Comparison of ENCODE assay signal across 9 mouse cellular contexts in the genomic region with DNA sequence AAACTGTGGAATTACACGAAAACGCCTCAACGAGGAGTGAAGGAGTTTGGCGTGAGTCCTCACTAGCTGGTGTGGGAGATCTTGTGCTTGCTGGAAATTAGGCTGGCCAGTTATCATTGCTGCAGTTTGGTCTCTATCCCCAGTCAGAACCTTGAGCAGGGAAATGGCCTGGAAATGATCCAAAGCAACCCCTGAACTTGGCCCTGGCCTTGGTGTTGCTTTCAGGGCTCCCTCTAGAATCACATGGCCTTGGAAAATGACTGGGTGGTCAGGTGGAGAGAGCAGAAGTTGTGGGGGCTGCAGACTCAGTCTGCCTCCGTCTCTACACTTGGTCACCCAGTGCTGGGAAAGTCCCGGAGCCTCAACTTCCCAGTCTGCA.
A peak's percentile ranks its signal among the peaks of the same experiment; 100 is the strongest.
DNase-seq lines count a peak whose midpoint lies in the region; ATAC-seq lines count a peak whose summit lies in the region.
"Had no signal": no experiment of that assay in that cellular context is flagged by ENCODE, and none has a peak within 500 bp of the region (broad histone marks: within the 10 kb centered on the region; RNA-seq: fewer than 3 reads in every experiment).

No protein-coding gene starts in this region.

- no peak for ATAC-seq in kidney, embryonic 15.5 days (replicated peaks; ENCODE audit: low FRiP score)
- ATAC-seq in embryonic facial prominence, embryonic 13.5 days (ENCODE audit: insufficient number of reproducible peaks, insufficient read depth, low FRiP score, low TSS enrichment, low read depth), result no peak
- ATAC-seq in hindbrain, embryonic 12.5 days (ENCODE audit: low FRiP score), result no peak
- ATAC-seq in midbrain, embryonic 16.5 days, result peak; percentile 15; the same call in 1 of the 2 replicates

- no peaks in the 10 kb centered on the region for H3K27me3 ChIP-seq in kidney, embryonic 15.5 days
- H3K27me3 ChIP-seq in embryonic facial prominence, embryonic 13.5 days, result no peaks in the 10 kb centered on the region
- H3K27me3 ChIP-seq in hindbrain, embryonic 12.5 days, result no peaks in the 10 kb centered on the region
- H3K27me3 ChIP-seq in midbrain, embryonic 16.5 days (ENCODE audit: control insufficient read depth, insufficient read depth, low read depth, low read length), result no peaks in the 10 kb centered on the region

- WGBS in kidney, embryonic 15.5 days, result 46% methylated on average over 6 of the region's 6 CpGs
- 69% methylated on average over 6 of the region's 6 CpGs for WGBS in embryonic facial prominence, embryonic 13.5 days
- WGBS in hindbrain, embryonic 12.5 days, result 53% methylated on average over 6 of the region's 6 CpGs
- 46% methylated on average over 6 of the region's 6 CpGs for WGBS in midbrain, embryonic 16.5 days

- intact Hi-C loops in gastrocnemius, postnatal 14 days (cut with DNase I; ENCODE audit: low total_unique reads), result no loop called here

- no peak overlapping the region for H3K9ac ChIP-seq in kidney, embryonic 15.5 days
- H3K9ac ChIP-seq in embryonic facial prominence, embryonic 13.5 days, result no peak overlapping the region
- H3K9ac ChIP-seq in hindbrain, embryonic 12.5 days, result no peak overlapping the region
- H3K9ac ChIP-seq in midbrain, embryonic 16.5 days (ENCODE audit: low read depth, low read length), result no peak overlapping the region

- H3K4me2 ChIP-seq in kidney, embryonic 15.5 days, result no peak overlapping the region
- H3K4me2 ChIP-seq in embryonic facial prominence, embryonic 13.5 days, result no peak overlapping the region
- no peak overlapping the region for H3K4me2 ChIP-seq in hindbrain, embryonic 12.5 days (replicated peaks)
- no peak overlapping the region for H3K4me2 ChIP-seq in midbrain, embryonic 16.5 days (ENCODE audit: low read length)

- H3K4me3 ChIP-seq in kidney, embryonic 15.5 days (replicated peaks), result no peak overlapping the region
- H3K4me3 ChIP-seq in embryonic facial prominence, embryonic 13.5 days, result no peak overlapping the region
- no peak overlapping the region for H3K4me3 ChIP-seq in hindbrain, embryonic 12.5 days
- no peak overlapping the region for H3K4me3 ChIP-seq in midbrain, embryonic 16.5 days (ENCODE audit: low read depth, low read length)

- H3K4me1 ChIP-seq in kidney, embryonic 15.5 days, result peaks cover 19% of the 10 kb centered on the region
- peaks cover 27% of the 10 kb centered on the region for H3K4me1 ChIP-seq in embryonic facial prominence, embryonic 13.5 days
- H3K4me1 ChIP-seq in hindbrain, embryonic 12.5 days, result peaks cover 38% of the 10 kb centered on the region
- H3K4me1 ChIP-seq in midbrain, embryonic 16.5 days (ENCODE audit: control insufficient read depth, insufficient read depth, low read length), result peaks cover 16% of the 10 kb centered on the region

- no peaks in the 10 kb centered on the region for H3K9me3 ChIP-seq in kidney, embryonic 15.5 days (replicated peaks)
- no peaks in the 10 kb centered on the region for H3K9me3 ChIP-seq in embryonic facial prominence, embryonic 13.5 days
- H3K9me3 ChIP-seq in hindbrain, embryonic 12.5 days (replicated peaks), result no peaks in the 10 kb centered on the region
- H3K9me3 ChIP-seq in midbrain, embryonic 16.5 days (replicated peaks; ENCODE audit: control insufficient read depth, low read length, poor library complexity, severe bottlenecking), result no peaks in the 10 kb centered on the region

- DNase-seq in kidney, postnatal 4 days, result no peak
- DNase-seq in c-Kit-positive CD71-positive TER-119-positive erythroid progenitor cells, embryonic 14.5 days (ENCODE audit: low spot score), result no peak
- DNase-seq in gastrocnemius, postnatal 14 days, result no peak
- DNase-seq: gastrocnemius, postnatal 36 days; liver had no signal

- H3K27ac ChIP-seq in kidney, embryonic 15.5 days, result peak overlapping the region; percentile 61; the same call in 1 of the 2 replicates
- peak overlapping the region; percentile 29; the same call in 1 of the 2 replicates for H3K27ac ChIP-seq in embryonic facial prominence, embryonic 13.5 days
- H3K27ac ChIP-seq in hindbrain, embryonic 12.5 days, result peak overlapping the region; percentile 72; the same call in 1 of the 2 replicates
- H3K27ac ChIP-seq in midbrain, embryonic 16.5 days (ENCODE audit: low read length), result peak overlapping the region; percentile 4

- no peaks in the 10 kb centered on the region for H3K36me3 ChIP-seq in kidney, embryonic 15.5 days
- peaks cover 12% of the 10 kb centered on the region; the same call in 1 of the 2 replicates for H3K36me3 ChIP-seq in embryonic facial prominence, embryonic 13.5 days
- no peaks in the 10 kb centered on the region for H3K36me3 ChIP-seq in hindbrain, embryonic 12.5 days
- no peaks in the 10 kb centered on the region for H3K36me3 ChIP-seq in midbrain, embryonic 16.5 days (ENCODE audit: control insufficient read depth, insufficient read depth, low read length)

Comparison
In these comparisons a context has a peak if more than half of its experiments do, and no peak if none do; other contexts are left out.
1. H3K27ac ChIP-seq: peak in every context shown above with its lines; median percentile 72 in hindbrain, embryonic 12.5 days; 61 in kidney, embryonic 15.5 days; 29 in embryonic facial prominence, embryonic 13.5 days; 4 in midbrain, embryonic 16.5 days.